Mouse (Mus musculus): ENCODE measurements around the gene Flt3. TPM values are rescaled to one million over a fixed set of nuclear protein-coding genes. Genes with fewer than 3 reads are reported as not detected.

The Flt3 gene
- total and polyA plus RNA-seq, 3 experiments = 0.01 TPM; not detected in 2

GRCm38 (mm10) chr5:147389052-147389451, 11.2 kb downstream of the Flt3 start:
- DNase-seq (ENCODE audit: low read depth, low spot score) = peak; percentile 12
- H3K27ac ChIP-seq (ENCODE audit: control insufficient read depth, low read depth, low read length) = no peak overlapping the region
- no peaks in the 10 kb centered on the region; a peak in 1 of 4 replicates for H3K36me3 ChIP-seq (ENCODE audit: control insufficient read depth in 1 of 2, insufficient read depth in 2 of 2, low read length in 2 of 2)
- no peak overlapping the region for H3K4me3 ChIP-seq (ENCODE audit: control insufficient read depth in 1 of 2, insufficient read depth in 1 of 2, low read depth in 2 of 2, low read length in 2 of 2)
- H3K9me3 ChIP-seq (replicated peaks; ENCODE audit: insufficient read depth, low read length) = no peaks in the 10 kb centered on the region
- peaks cover 0 to 9% of the 10 kb centered on the region in 2 experiments; a peak in 2 of 4 replicates for H3K4me1 ChIP-seq (ENCODE audit: control insufficient read depth in 1 of 2, insufficient read depth in 2 of 2, low read length in 2 of 2)
- no peak overlapping the region for H3K9ac ChIP-seq (ENCODE audit: control insufficient read depth, low read depth, low read length, poor library complexity, severe bottlenecking)
- H3K27me3 ChIP-seq (ENCODE audit: control insufficient read depth in 1 of 2, insufficient read depth in 2 of 2, low read length in 2 of 2) = no peaks in the 10 kb centered on the region
- no peak for TF ChIP-seq MAZ (IDR thresholded peaks at IDR 0.05; ENCODE audit: low read depth, low read length)
- TF ChIP-seq ZMIZ1 (IDR thresholded peaks at IDR 0.05; ENCODE audit: low read depth, low read length) = no peak
- TF ChIP-seq MAX (IDR thresholded peaks at IDR 0.05; ENCODE audit: low read length) = no peak
- no peak for TF ChIP-seq ZC3H11A (IDR thresholded peaks at IDR 0.05; ENCODE audit: low read depth, low read length)
- TF ChIP-seq KAT2A (conservative IDR thresholded peaks at IDR 0.05; ENCODE audit: low read depth, low read length) = no peak
- no peak for TF ChIP-seq MXI1 (IDR thresholded peaks at IDR 0.05; ENCODE audit: low read depth, low read length)
- no peaks in the 10 kb centered on the region for H3K79me2 ChIP-seq (ENCODE audit: control insufficient read depth, insufficient read depth, low read length, poor library complexity)

DNA sequence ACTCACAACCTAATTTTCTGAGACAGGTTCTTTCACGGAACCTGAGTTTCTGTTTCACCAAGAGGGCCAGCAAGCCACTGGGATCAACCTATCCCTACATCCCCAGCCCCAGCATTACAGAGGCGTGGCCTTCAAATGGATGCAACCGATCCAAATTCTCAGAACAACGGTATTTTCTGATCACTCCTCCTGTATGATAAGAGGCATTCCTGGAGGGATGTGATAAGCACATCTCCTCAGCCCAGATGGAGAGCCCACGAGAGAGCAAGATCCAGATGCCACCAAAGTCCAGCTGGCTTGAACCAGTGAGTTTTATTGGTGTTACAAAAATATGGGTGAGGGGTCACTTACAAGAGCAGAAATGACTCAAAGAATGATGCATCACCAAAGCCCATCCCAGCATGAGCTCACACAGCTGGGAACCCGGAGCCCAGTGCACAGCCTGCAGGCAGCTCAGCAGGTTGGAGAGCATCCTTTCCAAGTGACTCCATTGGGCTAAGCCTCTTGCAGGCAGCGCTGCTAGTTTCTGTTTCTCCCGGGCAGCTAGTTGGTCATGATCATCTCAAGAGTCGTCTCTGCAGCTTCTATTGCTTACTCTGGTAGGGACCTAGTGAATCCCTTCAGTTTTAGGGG, 11.8 kb downstream of the Flt3 start:
- Histone ChIP-seq H3K79me2 (ENCODE audit: control insufficient read depth, insufficient read depth, low read length, poor library complexity) (no peaks in the 10 kb centered on the region), H3K27me3 (ENCODE audit: control insufficient read depth in 1 of 2, insufficient read depth in 2 of 2, low read length in 2 of 2) (no peaks in the 10 kb centered on the region), H3K9me3 (replicated peaks; ENCODE audit: insufficient read depth, low read length) (no peaks in the 10 kb centered on the region), H3K4me1 (ENCODE audit: control insufficient read depth in 1 of 2, insufficient read depth in 2 of 2, low read length in 2 of 2) (peaks cover 0 to 9% of the 10 kb centered on the region in 2 experiments; a peak in 2 of 4 replicates), H3K4me3 (ENCODE audit: control insufficient read depth in 1 of 2, insufficient read depth in 1 of 2, low read depth in 2 of 2, low read length in 2 of 2) (no peak overlapping the region), H3K36me3 (ENCODE audit: control insufficient read depth in 1 of 2, insufficient read depth in 2 of 2, low read length in 2 of 2) (no peaks in the 10 kb centered on the region; a peak in 1 of 4 replicates), H3K27ac (ENCODE audit: control insufficient read depth, low read depth, low read length) (no peak overlapping the region), H3K9ac (ENCODE audit: control insufficient read depth, low read depth, low read length, poor library complexity, severe bottlenecking) (no peak overlapping the region)
- DNase-seq (ENCODE audit: low read depth, low spot score) = peak; percentile 20
- TF ChIP-seq GATA1 (IDR thresholded peaks at IDR 0.05; ENCODE audit: low read depth, low read length) = 0 out of 2 replicates have a peak, but pooled peaks have one; percentile 22
- TF ChIP-seq EP300 (IDR thresholded peaks at IDR 0.05; ENCODE audit: low read depth in 1 of 2, low read length in 2 of 2) = peak in 1 of 2 experiments; percentile 56; a peak in 1 of 4 replicates
- TF ChIP-seq TAL1 (IDR thresholded peaks at IDR 0.05; ENCODE audit: low read length) = peak; percentile 65
- TF ChIP-seq TBP (IDR thresholded peaks at IDR 0.05; ENCODE audit: low read depth, low read length) = no peak
- no peak for TF ChIP-seq JUND (IDR thresholded peaks at IDR 0.05; ENCODE audit: low read depth, low read length)
- TF ChIP-seq TCF12 (IDR thresholded peaks at IDR 0.05; ENCODE audit: low read depth, low read length) = peak; percentile 56; the same call in 1 of the 2 replicates
- TF ChIP-seq ELF1 (IDR thresholded peaks at IDR 0.05; ENCODE audit: low read depth, low read length) = no peak

GRCm38 (mm10) chr5:147386865-147387264, 13.4 kb downstream of the Flt3 start:
- H3K9me3 ChIP-seq (replicated peaks; ENCODE audit: insufficient read depth, low read length) = no peaks in the 10 kb centered on the region
- no peak overlapping the region for H3K27ac ChIP-seq (ENCODE audit: control insufficient read depth, low read depth, low read length)
- no peaks in the 10 kb centered on the region for H3K79me2 ChIP-seq (ENCODE audit: control insufficient read depth, insufficient read depth, low read length, poor library complexity)
- peaks cover 0 to 9% of the 10 kb centered on the region in 2 experiments; a peak in 2 of 4 replicates for H3K4me1 ChIP-seq (ENCODE audit: control insufficient read depth in 1 of 2, insufficient read depth in 2 of 2, low read length in 2 of 2)
- no peak for TF ChIP-seq NRF1 (IDR thresholded peaks at IDR 0.05; ENCODE audit: insufficient read depth, low read depth, low read length, poor library complexity, severe bottlenecking)
- no peak for TF ChIP-seq ZNF384 (IDR thresholded peaks at IDR 0.05; ENCODE audit: low read depth, low read length)
- no peak for TF ChIP-seq HCFC1 (IDR thresholded peaks at IDR 0.05; ENCODE audit: low read depth, low read length)
- TF ChIP-seq TBP (IDR thresholded peaks at IDR 0.05; ENCODE audit: low read depth, low read length) = no peak
- no peak for TF ChIP-seq NELFE (IDR thresholded peaks at IDR 0.05; ENCODE audit: low read depth, low read length)
- no peak for TF ChIP-seq BHLHE40 (IDR thresholded peaks at IDR 0.05; ENCODE audit: borderline replicate concordance, low read depth, low read length)
- TF ChIP-seq SIN3A (IDR thresholded peaks at IDR 0.05; ENCODE audit: low read length) = no peak
- TF ChIP-seq MAZ (IDR thresholded peaks at IDR 0.05; ENCODE audit: low read depth, low read length) = no peak
- no peak for TF ChIP-seq GABPA (IDR thresholded peaks at IDR 0.05; ENCODE audit: low read depth, low read length)
- TF ChIP-seq E2F4 (IDR thresholded peaks at IDR 0.05; ENCODE audit: borderline replicate concordance, low read depth, low read length) = no peak
- TF ChIP-seq MYC (IDR thresholded peaks at IDR 0.05; ENCODE audit: low read depth, low read length) = no peak
- TF ChIP-seq POLR2A (IDR thresholded peaks at IDR 0.05; ENCODE audit: control insufficient read depth in 1 of 2, insufficient read depth in 1 of 2, low read depth in 1 of 2, low read length in 2 of 2, poor library complexity in 1 of 2) = no peak
- no peak overlapping the region for H3K4me3 ChIP-seq (ENCODE audit: control insufficient read depth in 1 of 2, insufficient read depth in 1 of 2, low read depth in 2 of 2, low read length in 2 of 2)
- no peaks in the 10 kb centered on the region for H3K27me3 ChIP-seq (ENCODE audit: control insufficient read depth in 1 of 2, insufficient read depth in 2 of 2, low read length in 2 of 2)
- H3K36me3 ChIP-seq (ENCODE audit: control insufficient read depth in 1 of 2, insufficient read depth in 2 of 2, low read length in 2 of 2) = no peaks in the 10 kb centered on the region; a peak in 1 of 4 replicates
- H3K9ac ChIP-seq (ENCODE audit: control insufficient read depth, low read depth, low read length, poor library complexity, severe bottlenecking) = no peak overlapping the region
- DNase-seq (ENCODE audit: low read depth, low spot score) = no peak

Measured in MEL (cell line).